13 mouse cellular contexts compared by ENCODE assay signal in genomic region chr6:53396421-53396820, GRCm38 (mm10).
"Had no signal": no experiment of that assay in that cellular context is flagged by ENCODE, and none has a peak within 500 bp of the region (broad histone marks: within the 10 kb centered on the region; RNA-seq: fewer than 3 reads in every experiment).

No protein-coding gene starts in this region.

- H3K9me3 ChIP-seq: liver, embryonic 13.5 days had no signal

- H3K4me3 ChIP-seq: liver, embryonic 13.5 days had no signal

- H3K4me1 ChIP-seq: liver, embryonic 13.5 days had no signal

- H3K27me3 ChIP-seq: liver, embryonic 13.5 days had no signal

- DNase-seq: kidney, adult 2 months; kidney, postnatal 10 days; kidney, postnatal 36 days; layer of hippocampus, postnatal 36 days; liver, embryonic 13.5 days; lung, adult 2 months; lung, postnatal 14 days; lung, postnatal 4 days; midbrain, embryonic 14.5 days; right cerebral cortex, postnatal 4 days; thymus, postnatal 25 days had no signal

- H3K36me3 ChIP-seq: liver, embryonic 13.5 days had no signal

- H3K9ac ChIP-seq: liver, embryonic 13.5 days had no signal

- H3K27ac ChIP-seq: liver, embryonic 13.5 days; stomach, postnatal 0 days had no signal

- H3K4me2 ChIP-seq: liver, embryonic 13.5 days; midbrain, embryonic 11.5 days had no signal
